Mouse (Mus musculus) midbrain, embryonic 11.5 days (tissue): Measurements from ENCODE around the gene Mgll. TPM values are rescaled to one million over a fixed set of nuclear protein-coding genes. Genes with fewer than 3 reads are reported as not detected.

Source experiments
- ATAC-seq: fragments of 200-750 bp; cut with Nextera tagmentation; 2 replicates; pipeline ENCODE4 v1.8.0; 2017; ENCODE audit warnings: moderate TSS enrichment, moderate library complexity; ENCODE audit not compliant: low FRiP score
- DNase-seq: peaks from one replicate; pipeline ENCODE4 v3.0.0; 2015; ENCODE audit warnings: low spot score; ENCODE audit errors: missing footprints
- H3K27ac ChIP-seq: fragments of 300-500 bp; sonication (generic); 2 replicates; pipeline ENCODE4 v1.5.1; 2014; ENCODE audit warnings: low read depth, low read length
- H3K27me3 ChIP-seq: fragments of 300-500 bp; sonication (generic); 2 replicates; pipeline ENCODE4 v1.6.1; 2014; ENCODE audit warnings: mild to moderate bottlenecking, low read length, moderate library complexity, mixed read lengths; ENCODE audit not compliant: control insufficient read depth, insufficient read depth
- H3K36me3 ChIP-seq: fragments of 300-500 bp; sonication (generic); 2 replicates; pipeline ENCODE4 v1.6.1; 2014; ENCODE audit warnings: mild to moderate bottlenecking, low read length, moderate library complexity, mixed read lengths; ENCODE audit not compliant: control insufficient read depth, insufficient read depth
- H3K4me1 ChIP-seq: fragments of 300-500 bp; sonication (generic); 2 replicates; pipeline ENCODE4 v1.6.1; 2014; ENCODE audit warnings: low read length; ENCODE audit not compliant: control insufficient read depth, insufficient read depth
- H3K4me2 ChIP-seq: fragments of 300-500 bp; sonication (generic); 2 replicates; pipeline ENCODE4 v1.6.1; 2014; ENCODE audit warnings: mild to moderate bottlenecking, moderate library complexity
- H3K4me3 ChIP-seq: fragments of 300-500 bp; sonication (generic); 2 replicates; pipeline ENCODE4 v1.5.1; 2014; ENCODE audit warnings: low read depth, low read length
- H3K9ac ChIP-seq: fragments of 300-500 bp; sonication (generic); 2 replicates; pipeline ENCODE4 v1.6.1; 2014; ENCODE audit warnings: low read length
- H3K9me3 ChIP-seq: fragments of 300-500 bp; sonication (generic); 2 replicates; pipeline ENCODE4 v1.6.1; 2016; ENCODE audit warnings: low read length; ENCODE audit not compliant: control insufficient read depth
- WGBS: fragments of 180-500 bp; shearing (Covaris S2); extraction: QIAGEN DNeasy Blood & Tissue Kit; methylation state at CpG from one replicate; pipeline ENCODE4 v1.1.7; 2014; 5-methylcytosine and 5-hydroxymethylcytosine counted together
- polyA plus RNA-seq: library from polyadenylated mRNA; unstranded; fragments of >200 nt; fragmentation: Nextera tagmentation; extraction: Ambion mirVana; gene quantifications from 2 replicates; pipeline ENCODE4 v1.2.1, GENCODE M21; 2014

Mgll gene
- polyA plus RNA-seq, 1 experiment from 2014 or later = 1.7 TPM

- Histone ChIP-seq H3K4me2 (no peak overlapping the region), H3K9ac (no peak overlapping the region), H3K9me3 (no peaks in the 10 kb centered on the region), H3K27ac (no peak overlapping the region), H3K27me3 (no peaks in the 10 kb centered on the region), H3K36me3 (no peaks in the 10 kb centered on the region), H3K4me1 (no peaks in the 10 kb centered on the region), H3K4me3 (no peak overlapping the region)
- DNase-seq (no peak), ATAC-seq (no peak)
- WGBS = 83% methylated on average over 3 of the region's 3 CpGs
These were observed 34.0 kb upstream of the Mgll start for GRCm38 (mm10) chr6:88690211-88690610.

GRCm38 (mm10) chr6:88691361-88691760 lies 32.9 kb upstream of the Mgll start:
- ATAC-seq (no peak), DNase-seq (no peak)
- H3K27ac ChIP-seq = no peak overlapping the region
- H3K4me2 ChIP-seq = no peak overlapping the region
- no peaks in the 10 kb centered on the region for H3K4me1 ChIP-seq
- H3K27me3 ChIP-seq = no peaks in the 10 kb centered on the region
- H3K9ac ChIP-seq = no peak overlapping the region
- H3K4me3 ChIP-seq = no peak overlapping the region
- 87% methylated on average over 2 of the region's 2 CpGs for WGBS
- H3K9me3 ChIP-seq = no peaks in the 10 kb centered on the region
- H3K36me3 ChIP-seq = no peaks in the 10 kb centered on the region

- H3K27me3 ChIP-seq = no peaks in the 10 kb centered on the region
- no peak overlapping the region for H3K4me2 ChIP-seq
- H3K9ac ChIP-seq = no peak overlapping the region
- DNase-seq (no peak), ATAC-seq (no peak)
- 82% methylated on average over 1 of the region's 1 CpGs for WGBS
- no peak overlapping the region for H3K27ac ChIP-seq
- no peaks in the 10 kb centered on the region for H3K4me1 ChIP-seq
- no peaks in the 10 kb centered on the region for H3K36me3 ChIP-seq
- H3K4me3 ChIP-seq = no peak overlapping the region
- no peaks in the 10 kb centered on the region for H3K9me3 ChIP-seq
These were observed 21.3 kb upstream of the Mgll start for GRCm38 (mm10) chr6:88702887-88703286.

GRCm38 (mm10) chr6:88703731-88704130 lies 20.5 kb upstream of the Mgll start:
- no peak for DNase-seq
- WGBS = 81% methylated on average over 5 of the region's 5 CpGs

DNA sequence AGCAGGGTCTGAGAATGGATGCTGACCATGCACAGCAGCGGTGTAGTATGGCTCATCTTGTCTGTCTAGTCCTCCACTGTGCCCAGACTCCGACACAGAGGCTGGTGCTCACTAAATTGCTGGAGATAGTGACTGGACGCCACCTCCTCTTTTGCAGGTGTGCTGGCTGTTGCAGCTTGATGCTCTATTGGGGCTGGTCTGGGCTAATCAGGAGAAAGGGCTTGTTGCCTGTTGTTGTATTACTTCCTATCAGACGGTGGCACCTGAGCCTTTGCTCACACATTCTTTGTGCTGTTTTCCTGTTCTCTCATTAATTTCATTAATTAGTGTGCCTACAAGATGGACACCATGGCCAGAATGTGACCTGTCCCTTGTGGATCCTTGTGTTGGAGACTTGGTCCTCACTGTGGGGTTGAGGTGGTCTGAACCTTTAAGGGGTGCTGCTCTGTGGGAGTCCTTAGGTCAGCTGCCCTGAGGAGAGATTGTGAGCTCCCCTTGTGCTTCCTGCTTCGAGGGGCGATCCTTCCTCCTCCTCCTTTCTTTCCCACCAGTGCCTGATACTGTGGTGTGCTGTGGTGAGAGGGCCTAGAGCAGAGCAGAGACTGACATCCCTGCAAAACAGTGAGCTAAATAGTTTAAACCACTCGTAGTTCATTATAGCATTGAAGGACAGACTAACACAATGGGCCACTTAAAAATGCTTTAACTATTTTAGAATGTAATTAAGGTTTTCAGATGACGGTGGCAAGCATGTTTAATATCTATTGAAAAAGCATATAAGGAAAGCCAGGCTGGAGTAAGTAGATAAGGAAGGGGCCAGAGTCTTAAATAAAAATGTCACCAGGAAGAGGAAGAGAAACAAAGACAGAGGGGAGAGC lies 15.6 kb upstream of the Mgll start:
- H3K4me2 ChIP-seq = no peak overlapping the region
- H3K27me3 ChIP-seq = no peaks in the 10 kb centered on the region
- no peak for ATAC-seq
- no peak overlapping the region for H3K9ac ChIP-seq
- no peaks in the 10 kb centered on the region for H3K36me3 ChIP-seq
- no peak overlapping the region for H3K27ac ChIP-seq
- DNase-seq = no peak
- H3K4me3 ChIP-seq = no peak overlapping the region
- no peaks in the 10 kb centered on the region for H3K9me3 ChIP-seq
- WGBS = 79% methylated on average over 8 of the region's 8 CpGs
- H3K4me1 ChIP-seq = no peaks in the 10 kb centered on the region

More at GRCm38 (mm10) chr6:88703731-88704130, 20.5 kb upstream of the Mgll start:
- no peak overlapping the region for H3K4me3 ChIP-seq
- H3K9me3 ChIP-seq = no peaks in the 10 kb centered on the region
- no peak for ATAC-seq
- H3K9ac ChIP-seq = no peak overlapping the region
- H3K36me3 ChIP-seq = no peaks in the 10 kb centered on the region
- no peak overlapping the region for H3K27ac ChIP-seq
- H3K4me2 ChIP-seq = no peak overlapping the region
- H3K4me1 ChIP-seq = no peaks in the 10 kb centered on the region
- H3K27me3 ChIP-seq = no peaks in the 10 kb centered on the region

- H3K36me3 ChIP-seq = no peaks in the 10 kb centered on the region
- H3K4me3 ChIP-seq = no peak overlapping the region
- H3K9ac ChIP-seq = no peak overlapping the region
- no peaks in the 10 kb centered on the region for H3K9me3 ChIP-seq
- H3K4me2 ChIP-seq = no peak overlapping the region
- no peak overlapping the region for H3K27ac ChIP-seq
- 86% methylated on average over 1 of the region's 1 CpGs for WGBS
- H3K4me1 ChIP-seq = no peaks in the 10 kb centered on the region
- DNase-seq = no peak
- ATAC-seq = no peak
- H3K27me3 ChIP-seq = no peaks in the 10 kb centered on the region
These were observed 15.0 kb upstream of the Mgll start for GRCm38 (mm10) chr6:88709279-88709575.

- ATAC-seq (no peak), DNase-seq (no peak)
- Histone ChIP-seq H3K36me3 (no peaks in the 10 kb centered on the region), H3K27me3 (no peaks in the 10 kb centered on the region), H3K4me2 (no peak overlapping the region), H3K27ac (no peak overlapping the region), H3K4me3 (no peak overlapping the region), H3K9ac (no peak overlapping the region), H3K4me1 (no peaks in the 10 kb centered on the region), H3K9me3 (no peaks in the 10 kb centered on the region)
- 77% methylated on average over 3 of the region's 3 CpGs for WGBS
These were observed 12.9 kb upstream of the Mgll start for GRCm38 (mm10) chr6:88711313-88711712.

- DNase-seq = no peak
- Histone ChIP-seq H3K9ac (no peak overlapping the region), H3K4me2 (no peak overlapping the region), H3K27me3 (no peaks in the 10 kb centered on the region), H3K27ac (no peak overlapping the region), H3K4me3 (no peak overlapping the region), H3K4me1 (no peaks in the 10 kb centered on the region), H3K9me3 (no peaks in the 10 kb centered on the region), H3K36me3 (no peaks in the 10 kb centered on the region)
- 88% methylated on average over 4 of the region's 4 CpGs for WGBS
- no peak for ATAC-seq
These were observed 12.1 kb upstream of the Mgll start for GRCm38 (mm10) chr6:88712083-88712482.

- ATAC-seq = no peak
- Histone ChIP-seq H3K36me3 (no peaks in the 10 kb centered on the region), H3K27ac (no peak overlapping the region), H3K27me3 (no peaks in the 10 kb centered on the region), H3K4me2 (no peak overlapping the region), H3K4me1 (no peaks in the 10 kb centered on the region), H3K9ac (no peak overlapping the region), H3K4me3 (no peak overlapping the region), H3K9me3 (no peaks in the 10 kb centered on the region)
- DNase-seq = no peak
These were observed 10.9 kb upstream of the Mgll start for GRCm38 (mm10) chr6:88713320-88713719.
